Mouse (Mus musculus): Measurements from ENCODE around the gene Cdc42ep4. TPM values are rescaled to one million over a fixed set of nuclear protein-coding genes. Genes with fewer than 3 reads are reported as not detected.

The Cdc42ep4 gene
- total RNA-seq, 2 experiments from 2014 or later = 60.1 to 72.8 TPM

DNA sequence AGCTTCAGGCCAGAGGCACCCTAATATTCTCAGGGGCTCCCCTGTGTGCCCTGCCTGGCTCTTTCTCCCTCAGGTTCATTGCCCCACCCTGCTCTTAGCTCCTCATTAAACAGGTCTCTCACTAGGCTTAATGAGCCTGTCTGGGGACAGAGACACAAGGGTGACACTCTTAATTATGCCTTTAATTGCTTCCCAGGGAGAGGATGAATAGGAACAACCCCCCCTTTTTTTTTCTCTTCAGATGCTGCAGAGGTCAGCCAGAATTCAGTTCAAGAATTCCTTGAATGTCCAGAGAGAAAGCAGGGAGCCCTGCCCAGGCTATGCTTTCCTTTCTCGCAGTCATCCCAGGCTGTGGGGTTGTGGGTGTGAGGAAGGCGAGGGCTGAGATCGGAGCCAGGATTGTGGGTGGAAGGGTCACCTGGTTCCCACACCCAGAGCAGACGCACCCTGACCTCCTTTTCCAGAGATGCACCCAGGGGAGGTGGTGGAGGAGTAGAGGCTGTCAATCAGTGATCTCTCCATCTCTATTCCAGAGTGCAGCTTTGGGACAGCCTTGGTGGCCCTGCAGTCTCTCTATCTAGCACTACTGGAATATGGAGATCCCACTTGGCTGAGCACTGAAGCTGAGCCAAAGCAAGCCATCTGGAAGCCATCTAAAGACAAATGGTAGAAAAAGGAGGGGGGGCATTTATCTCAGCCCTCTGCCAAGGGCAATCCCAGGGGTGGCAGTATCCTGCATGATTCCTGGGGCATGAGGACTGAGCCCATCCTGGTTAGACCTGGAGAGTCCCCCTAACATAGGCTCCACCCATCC is 26.2 kb downstream of the Cdc42ep4 start:
- no peak for DNase-seq

DNA sequence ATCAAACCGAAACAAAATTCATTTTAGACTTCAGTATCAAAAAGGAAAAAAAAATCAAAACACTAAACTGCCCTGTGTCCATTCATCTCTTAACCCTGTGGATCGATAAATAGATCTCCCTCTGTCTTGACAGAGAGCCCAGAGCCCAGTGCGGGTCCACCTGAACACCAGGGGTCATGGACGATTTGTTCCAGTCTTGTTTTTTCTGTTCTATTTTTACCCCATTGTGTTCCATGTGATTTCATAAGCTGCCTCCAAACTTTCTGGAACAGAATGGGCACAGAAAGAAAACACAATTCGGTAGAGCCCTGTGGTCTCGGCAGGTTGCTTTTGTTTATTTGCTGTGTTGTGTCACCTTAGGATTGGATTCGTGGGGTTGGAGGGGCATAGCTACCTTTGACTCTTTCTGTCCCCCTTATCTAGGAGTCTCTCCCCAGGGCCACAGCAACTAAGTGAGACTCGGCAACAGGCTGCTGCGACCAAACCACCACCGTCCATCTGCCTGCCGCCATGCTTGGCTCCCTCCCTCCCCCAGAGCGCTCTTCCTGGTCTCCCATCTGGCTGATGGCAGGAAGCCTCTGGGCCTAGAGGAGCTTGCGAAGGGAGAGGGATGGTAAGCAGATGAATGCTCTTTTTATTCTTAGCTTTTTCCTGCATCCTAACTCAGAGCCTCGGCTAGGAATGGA is 29.1 kb downstream of the Cdc42ep4 start:
- DNase-seq = no peak

DNA sequence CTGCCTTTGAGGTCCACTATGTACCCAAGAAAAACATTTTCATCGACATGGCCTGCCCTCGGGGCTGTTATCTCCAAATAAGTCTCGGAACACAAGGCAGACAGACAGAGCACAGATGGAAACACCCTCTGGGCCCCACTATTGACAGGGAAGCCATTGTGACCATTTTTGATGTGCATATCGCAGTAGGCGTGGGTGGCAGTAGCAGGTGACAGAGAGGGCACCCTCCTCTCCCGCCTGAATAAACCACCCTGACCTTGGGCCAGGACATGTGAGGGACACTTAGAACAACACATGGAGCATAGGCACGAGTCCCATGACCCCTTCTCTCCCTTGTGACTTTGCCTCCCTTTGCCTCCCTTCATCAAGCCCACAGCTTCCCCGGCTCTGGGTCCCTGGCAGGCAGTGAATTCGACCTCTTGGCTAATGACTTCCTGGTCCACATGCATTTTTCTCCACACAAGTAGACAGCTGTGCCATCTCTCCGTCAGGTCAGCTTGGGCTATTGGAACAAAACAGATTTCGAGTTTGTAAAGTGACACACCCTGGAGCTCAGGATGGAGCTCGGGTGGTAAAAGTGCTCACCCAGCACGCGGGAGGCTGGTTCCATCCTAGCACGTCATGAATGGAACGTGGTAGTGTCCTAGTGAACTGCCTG is 33.8 kb downstream of the Cdc42ep4 start:
- DNase-seq = no peak

DNA sequence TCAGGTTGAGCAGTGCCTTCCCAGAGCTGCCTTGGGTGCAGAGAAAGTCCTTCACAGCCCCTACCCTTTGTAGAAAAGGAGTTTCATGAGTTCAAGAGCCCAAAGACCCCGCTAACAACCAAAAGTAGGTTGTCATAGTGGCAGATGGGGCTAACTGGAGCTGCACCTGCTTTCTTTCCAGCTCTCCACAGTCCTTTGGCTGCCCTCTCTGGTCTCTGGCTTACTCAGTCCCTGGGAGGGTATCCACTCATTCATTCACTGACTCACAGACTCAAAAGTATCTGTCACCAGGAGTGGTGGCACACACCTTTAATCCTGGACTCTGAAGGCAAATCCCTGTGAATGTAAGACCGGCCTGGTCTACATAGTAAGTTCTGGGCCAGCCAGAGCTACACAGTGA is 35.5 kb downstream of the Cdc42ep4 start:
- DNase-seq = no peak

DNA sequence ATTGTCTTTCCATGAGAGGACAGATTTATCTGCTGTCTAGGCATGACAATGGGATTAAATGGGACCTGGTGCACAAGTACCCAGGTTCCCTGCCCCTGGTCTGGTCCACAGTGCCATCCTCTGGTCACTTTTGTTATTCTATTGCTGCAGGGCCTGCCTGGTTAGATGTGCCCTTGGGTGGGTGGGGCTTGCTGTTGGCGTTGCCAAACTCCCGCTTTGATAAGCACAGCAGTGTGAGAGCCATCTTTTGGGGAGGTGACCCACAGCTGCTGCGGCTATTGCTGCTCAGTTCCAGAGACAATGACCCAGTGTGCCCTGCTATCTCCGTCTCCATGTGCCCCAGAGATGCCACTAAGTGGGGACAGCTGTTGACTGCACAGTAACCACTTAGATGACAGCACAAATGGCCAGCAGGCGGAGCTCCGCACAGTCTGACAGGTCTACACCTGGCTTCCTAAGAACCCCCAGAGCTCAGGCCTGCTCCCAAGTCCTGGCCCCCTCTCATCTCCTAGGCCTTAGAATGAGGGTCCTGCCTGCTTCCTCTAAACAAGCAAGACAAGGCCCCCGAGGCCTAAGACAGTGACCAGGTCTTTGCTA is 36.5 kb downstream of the Cdc42ep4 start:
- DNase-seq = peak; percentile 67

DNA sequence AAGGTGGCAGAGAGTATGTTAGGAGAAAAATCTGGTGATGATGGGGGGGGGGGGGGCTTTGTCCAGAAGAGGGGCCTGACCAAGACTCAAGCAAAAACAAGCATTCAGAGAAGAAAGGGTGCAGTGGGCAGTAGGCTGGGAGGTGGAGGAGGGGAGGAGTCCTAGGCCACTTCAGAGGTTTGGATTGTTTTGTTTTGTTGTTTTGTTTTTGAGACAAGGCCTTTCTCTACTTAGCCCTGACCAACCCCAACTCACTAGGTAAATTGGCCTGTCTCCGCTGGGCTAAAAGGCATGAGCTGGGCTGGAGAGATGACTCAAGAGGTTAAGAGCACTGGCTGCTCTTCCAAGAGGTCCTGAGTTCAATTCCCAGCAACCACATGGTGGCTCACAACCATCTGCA is 40.6 kb downstream of the Cdc42ep4 start:
- DNase-seq = no peak

DNA sequence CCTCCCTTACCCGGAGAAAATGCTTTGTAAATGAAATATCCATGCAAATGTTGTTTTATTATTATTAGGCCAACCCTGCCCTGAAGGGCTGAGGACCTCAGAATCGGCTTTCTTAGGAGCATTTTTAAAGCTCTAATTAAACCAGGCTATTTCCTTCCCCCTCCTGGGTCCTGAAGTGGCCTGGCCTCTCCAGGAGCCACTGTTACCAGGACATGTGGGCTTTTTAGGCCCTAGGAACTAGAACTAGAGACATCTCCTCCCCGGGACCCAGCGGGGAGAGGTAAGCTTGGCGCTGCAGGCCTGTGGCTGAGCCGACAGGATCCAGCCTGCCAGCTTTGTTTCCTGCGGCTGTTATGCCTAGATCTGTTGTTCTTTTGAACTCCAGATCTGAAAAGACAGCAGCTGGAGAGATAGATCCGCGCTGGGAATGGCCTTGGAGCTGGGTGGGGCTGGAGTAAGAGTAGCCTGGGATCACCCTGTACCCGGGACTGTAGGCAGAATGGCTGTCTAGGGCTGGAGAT is 41.4 kb downstream of the Cdc42ep4 start:
- DNase-seq = peak; percentile 34

DNA sequence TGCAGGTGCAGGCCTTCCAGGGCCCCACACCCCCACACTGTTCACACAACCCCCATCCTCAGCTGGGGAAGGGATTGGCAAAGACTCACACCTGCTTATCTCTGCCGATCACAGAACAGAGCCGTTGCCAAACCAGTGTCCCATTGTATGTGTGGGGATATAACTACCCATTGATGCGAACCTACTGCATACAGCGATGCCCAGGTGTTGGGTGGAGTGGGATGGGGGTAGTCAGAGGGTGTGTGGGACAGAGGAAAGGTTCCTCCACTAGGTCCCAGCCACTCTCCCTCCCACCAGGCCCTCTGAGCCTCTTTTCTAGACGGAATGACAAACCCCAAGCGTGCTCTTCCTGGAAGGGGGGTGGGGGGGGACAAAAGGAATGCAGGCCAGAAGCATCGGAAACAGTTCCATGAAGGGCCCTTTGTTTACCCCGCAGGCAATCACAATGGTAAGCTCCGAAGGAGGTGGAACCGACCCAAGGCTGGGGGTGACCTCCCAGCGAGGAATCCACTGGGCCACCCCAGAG is 41.9 kb downstream of the Cdc42ep4 start, which contains the start of gene Cpsf4l:
TSS of gene Cpsf4l (minus strand) at position 287 of the 526 bp plus-strand sequence.
- DNase-seq = no peak

DNA sequence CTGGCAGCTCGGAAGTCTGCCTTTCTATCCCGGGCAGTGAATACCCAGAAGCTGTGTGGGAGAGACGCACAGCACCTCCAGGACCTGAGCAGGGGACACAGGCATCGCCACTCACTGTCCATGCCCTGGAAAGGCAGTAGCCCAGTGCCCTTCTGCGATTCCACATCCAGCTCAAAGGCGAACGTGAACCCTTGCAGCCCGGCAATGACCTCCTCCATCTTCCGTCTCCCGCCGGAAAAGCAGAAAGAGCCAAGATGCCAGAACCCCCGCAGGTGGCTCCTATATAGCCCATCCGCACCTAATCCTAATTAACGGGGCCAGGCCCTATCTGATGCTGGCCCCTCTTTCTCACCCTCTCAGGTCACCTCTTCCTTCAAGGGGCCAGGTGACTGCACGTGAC is 42.4 kb downstream of the Cdc42ep4 start:
- DNase-seq = no peak

DNA sequence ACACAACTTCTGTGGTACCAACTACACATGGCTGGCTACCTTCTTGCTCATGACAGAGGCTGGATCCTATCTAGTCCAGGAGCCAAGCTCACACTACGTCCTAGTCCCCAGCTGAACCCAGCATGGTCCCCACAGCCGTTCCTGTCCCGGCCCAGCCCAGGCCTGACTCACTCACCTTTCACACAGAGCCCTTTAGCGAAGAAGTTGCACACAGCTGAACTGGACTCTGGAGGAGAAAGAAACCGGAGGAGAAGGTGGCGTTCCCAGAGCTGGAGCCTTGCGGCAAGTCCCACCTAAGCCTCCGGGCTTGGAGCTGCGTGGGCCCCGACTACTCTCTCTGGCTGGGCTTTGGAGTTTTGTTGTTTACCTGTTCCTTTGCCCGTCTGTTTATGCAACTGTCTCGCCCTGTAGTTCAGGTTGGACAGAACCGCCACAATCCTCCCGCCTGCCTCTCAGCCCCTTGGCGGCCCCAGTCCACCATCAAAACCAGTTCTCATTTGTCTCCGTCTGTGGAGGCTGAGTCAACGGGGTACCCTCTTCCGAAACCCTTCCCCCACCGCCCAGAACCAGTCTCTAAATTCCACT is 43.0 kb downstream of the Cdc42ep4 start:
- peak; percentile 38 for DNase-seq

DNA sequence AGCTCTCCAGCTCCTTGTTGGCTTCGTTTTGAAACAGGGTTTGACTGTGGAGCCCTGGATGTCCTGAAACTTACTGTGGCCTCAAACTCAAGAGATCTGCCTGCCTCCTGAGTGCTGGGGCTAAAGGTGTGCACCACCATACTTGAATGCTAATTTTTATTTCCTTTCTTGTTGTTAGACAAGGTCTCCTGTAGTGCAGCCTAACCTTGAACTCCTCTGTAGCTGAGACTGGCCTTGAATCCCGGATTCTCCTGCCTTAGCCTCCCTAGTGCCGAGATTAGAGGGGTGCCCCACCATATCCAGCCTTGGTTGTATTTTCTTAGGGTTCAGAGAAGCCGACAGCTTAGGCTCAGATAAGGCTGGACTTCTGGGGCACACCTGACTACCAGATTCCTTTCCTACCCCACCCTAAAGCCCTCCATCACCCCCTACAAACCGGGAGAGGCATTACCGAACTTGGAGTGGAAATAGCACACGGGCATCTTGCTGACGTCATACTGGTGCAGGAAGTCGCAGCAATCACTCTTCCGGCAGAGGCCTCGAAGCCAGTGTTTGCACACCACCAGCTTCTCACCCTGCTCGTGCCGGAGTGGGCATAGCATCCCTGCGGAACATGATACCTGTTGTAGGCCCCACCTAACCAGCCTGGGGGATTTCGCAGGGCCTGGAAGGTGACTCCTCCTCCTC is 45.6 kb downstream of the Cdc42ep4 start:
- no peak for DNase-seq

DNA sequence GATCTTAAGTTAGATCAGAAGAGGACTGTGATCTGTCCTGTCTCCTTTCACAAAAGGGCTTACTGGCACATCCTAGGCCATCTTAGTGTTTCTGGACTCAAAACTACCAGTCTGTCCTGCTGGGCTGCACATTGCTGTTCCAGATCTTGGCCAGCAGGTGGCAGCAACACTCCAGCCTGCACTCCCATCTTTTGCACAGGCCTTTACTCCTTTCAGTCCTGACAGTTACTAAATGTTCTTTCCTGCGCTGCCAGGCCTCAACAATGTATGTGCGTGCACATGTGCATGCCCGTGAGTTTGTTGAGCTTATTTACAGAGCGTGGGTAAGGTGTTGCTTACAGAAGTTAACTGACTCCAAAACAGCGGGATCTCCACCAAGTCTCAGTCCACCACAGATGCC is 47.9 kb downstream of the Cdc42ep4 start:
- peak; percentile 85 for DNase-seq

DNA sequence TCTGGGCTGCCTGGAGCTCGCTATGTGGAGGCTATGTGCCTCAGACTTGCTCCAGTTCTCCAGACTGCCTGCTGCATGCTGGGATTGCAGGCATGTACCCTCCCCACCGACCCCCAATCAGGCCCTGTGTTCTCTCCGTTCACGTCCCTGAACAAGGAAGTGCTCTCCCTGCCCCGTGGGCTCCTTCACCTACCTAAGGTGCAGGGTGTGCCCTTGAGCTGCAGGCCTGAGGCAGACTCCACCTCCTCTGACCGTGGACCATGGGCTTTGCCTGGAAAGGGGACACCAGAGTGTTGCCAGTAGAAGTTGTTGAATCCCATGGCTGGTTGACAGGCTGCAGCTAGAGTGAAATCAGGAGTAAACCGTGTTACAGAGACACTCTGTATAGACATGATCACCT is 52.0 kb downstream of the Cdc42ep4 start:
- no peak for DNase-seq

DNA sequence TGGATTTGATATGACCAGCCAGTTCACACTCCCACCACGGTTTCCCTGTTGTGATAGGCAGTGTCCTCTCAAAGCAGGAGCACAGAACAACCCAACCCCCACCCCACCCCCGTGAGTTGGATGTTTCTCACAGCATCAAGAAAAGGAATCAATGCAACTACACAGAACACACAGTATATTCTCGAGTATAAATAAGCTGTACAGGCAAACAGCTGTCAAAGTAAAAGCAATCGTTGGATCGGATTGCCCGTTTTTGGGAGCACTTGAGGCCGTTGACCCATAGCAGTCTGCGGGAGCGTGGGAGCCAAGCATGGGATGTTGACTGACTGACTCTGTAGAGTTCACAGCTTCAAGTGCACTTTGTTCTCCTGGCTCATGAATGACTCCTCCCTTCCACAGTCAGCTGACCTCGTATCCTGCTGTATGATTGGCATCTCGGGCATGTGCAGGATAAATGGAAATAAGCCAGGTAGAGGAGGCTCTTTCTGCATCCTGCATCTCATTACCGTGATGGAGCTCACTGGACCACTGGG is 53.6 kb downstream of the Cdc42ep4 start:
- DNase-seq = no peak

DNA sequence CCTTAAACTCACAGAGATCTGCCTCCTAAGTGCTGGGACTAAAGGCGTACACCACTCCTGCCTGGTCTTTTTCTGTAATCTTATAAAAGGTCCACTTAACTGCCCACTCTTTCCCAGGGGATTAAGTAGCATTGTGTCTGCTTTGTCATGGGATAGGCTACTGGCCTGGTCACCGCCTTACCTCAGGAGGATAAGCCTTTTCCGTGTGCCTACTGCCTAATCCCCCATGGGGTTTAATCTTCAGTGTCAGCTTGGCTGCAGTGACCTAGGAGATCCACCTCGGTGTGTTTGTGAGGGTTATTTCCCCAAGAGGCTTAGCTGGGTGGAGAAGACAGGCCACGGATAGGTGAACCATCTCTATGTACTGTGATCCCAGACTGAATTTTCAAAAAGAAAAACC is 54.1 kb downstream of the Cdc42ep4 start:
- DNase-seq = no peak

DNA sequence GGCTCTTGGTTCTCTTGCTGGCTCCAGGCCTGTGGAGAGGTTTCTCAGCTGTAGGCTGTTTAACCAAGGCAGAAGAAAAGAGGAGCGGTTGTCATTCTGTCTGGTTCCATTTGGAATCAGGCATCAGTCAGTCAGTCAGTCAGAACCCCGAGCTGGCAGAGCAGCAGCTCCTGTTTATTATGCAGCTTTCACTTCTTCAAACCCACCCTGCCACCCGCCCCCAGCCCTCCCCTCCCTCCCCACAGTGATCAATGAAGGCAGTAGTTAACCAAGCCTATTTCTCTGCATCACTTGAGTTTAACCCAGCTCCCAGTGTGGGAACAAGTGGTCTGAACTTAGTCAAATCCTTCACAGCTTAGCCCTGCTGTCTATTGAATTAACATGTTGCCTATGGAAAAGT is 59.8 kb downstream of the Cdc42ep4 start:
- no peak for DNase-seq

DNA sequence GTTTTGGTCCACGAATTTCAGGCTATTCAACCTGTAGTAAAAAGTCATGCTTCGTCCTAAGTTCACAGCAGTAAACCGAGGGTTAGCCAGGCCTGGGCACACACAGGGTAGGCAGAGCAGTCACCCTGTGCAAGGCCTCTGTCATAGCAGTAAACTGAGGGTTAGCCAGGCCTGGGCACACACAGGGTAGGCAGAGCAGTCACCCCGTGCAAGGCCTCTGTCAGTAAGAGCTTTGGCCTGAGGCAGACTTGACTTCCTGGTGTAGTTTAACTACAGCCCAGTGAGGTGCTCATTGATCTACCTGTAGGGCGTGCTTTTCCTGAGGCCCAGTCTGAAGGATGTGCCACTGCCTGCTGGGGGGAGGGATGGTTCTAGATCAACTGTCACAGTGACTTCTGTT is 60.4 kb downstream of the Cdc42ep4 start:
- no peak for DNase-seq

DNA sequence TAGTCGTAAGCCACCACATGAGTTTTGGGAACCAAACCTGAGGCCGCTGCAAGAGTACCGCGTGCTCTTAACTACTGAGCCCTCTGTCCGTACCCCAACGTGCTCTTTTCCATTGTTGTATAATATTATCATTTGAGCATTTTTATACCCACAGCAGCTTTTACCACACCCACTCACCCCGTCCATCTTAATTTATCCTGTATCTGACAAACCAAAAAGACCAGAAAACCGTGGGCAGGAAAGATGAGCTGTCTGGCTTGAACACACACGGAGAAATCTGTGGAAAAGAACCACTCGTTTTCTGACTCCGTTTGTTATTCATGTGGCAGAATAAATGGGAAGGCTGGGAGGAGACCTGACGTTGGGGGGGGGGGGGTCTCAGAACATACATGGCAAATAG is 61.2 kb downstream of the Cdc42ep4 start:
- DNase-seq = no peak

DNA sequence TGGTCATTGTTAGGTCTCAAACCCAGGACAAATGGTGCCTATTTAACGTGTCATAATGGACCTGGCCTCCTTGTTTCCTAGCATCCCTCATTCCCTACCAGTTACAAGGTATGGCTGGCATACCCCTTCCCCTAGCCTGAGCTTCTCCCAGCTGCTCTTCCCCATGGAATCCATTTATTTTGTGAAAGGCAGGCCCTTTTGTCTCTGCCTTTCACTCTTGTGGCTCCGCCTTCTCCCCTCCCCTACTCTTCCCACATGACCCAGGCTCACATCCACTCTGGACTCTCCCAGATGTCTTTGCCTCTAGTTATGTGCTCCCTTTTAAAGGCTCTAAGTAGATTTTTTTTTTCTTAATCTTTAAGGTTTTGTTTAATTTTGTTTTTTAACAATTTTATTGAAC is 64.7 kb downstream of the Cdc42ep4 start:
- DNase-seq = no peak

DNA sequence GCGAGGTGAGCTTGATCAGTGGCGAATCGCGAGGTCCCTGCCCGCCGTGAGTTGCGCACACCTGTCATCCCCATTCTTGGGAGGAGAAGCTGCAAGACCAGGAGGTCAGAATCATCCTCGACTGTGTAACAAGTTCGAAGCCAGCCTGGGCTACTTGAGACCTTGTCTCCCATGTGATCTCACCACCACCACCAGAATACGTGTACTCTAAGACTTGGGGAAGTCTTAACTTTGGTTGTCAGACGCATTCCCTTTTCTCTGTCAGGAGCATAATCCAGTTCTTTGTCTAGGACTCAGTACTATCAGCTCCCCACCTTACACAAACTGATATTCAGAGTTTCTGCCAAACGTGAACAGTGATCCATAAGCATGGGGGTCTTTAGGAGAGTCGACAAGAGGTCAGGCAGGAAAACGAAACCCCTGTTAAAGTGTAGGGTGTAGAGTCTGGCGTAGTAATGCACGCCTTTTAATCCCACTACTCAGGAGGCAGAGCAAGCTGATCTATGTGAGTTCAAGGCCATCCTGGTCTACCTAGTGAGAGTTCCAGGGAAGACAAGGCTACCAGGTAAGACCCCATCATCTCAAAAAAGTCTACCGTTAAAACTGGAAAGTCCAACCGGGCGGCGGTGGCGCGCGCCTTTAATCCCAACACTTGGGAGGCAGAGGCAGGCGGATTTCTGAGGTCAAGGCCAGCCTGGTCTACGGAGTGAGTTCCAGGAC is 66.8 kb downstream of the Cdc42ep4 start:
- no peak for DNase-seq

Measured in adrenal gland, postnatal 10 days (tissue).